Mouse (Mus musculus) gastrocnemius, postnatal 10 days (tissue): Measurements from ENCODE around the gene Pdzrn3. TPM values are rescaled to one million over a fixed set of nuclear protein-coding genes. Genes with fewer than 3 reads are reported as not detected.

Experiments used
- DNase-seq: peaks from one replicate; pipeline ENCODE4 v3.0.0; 2021; ENCODE audit warnings: mixed read lengths
- long read RNA-seq, 2 experiments: library from polyadenylated mRNA; stranded (forward); transcript quantifications; one replicate each; pipeline ENCODE4 v2.0.0; 2021
- total RNA-seq, 2 experiments: library from RNA; stranded (reverse); gene quantifications; 2 replicates each; pipeline ENCODE4 v1.2.3; 2021

Gene Pdzrn3
- total RNA-seq, result 10 to 100 TPM; 41.0 to 44.1 TPM
- long read RNA-seq, experiment 1, full-length matches to known transcripts, result 17 of 44 reads
- long read RNA-seq, experiment 1, partial matches to known transcripts, result 19 of 44 reads
- long read RNA-seq, experiment 1, other reads (novel, unspliced or antisense), result 8 of 44 reads
- long read RNA-seq, experiment 2, full-length matches to known transcripts, result 20 of 41 reads
- long read RNA-seq, experiment 2, partial matches to known transcripts, result 11 of 41 reads
- long read RNA-seq, experiment 2, other reads (novel, unspliced or antisense), result 10 of 41 reads

GRCm38 (mm10) chr6:101377167-101377934 lies at the start of gene Pdzrn3:
TSS of gene Pdzrn3 (minus strand) at chr6:101377897.
- peak; percentile 63 for DNase-seq

GRCm38 (mm10) chr6:101427296-101427695 lies 49.6 kb upstream of the Pdzrn3 start:
- no peak for DNase-seq

DNA sequence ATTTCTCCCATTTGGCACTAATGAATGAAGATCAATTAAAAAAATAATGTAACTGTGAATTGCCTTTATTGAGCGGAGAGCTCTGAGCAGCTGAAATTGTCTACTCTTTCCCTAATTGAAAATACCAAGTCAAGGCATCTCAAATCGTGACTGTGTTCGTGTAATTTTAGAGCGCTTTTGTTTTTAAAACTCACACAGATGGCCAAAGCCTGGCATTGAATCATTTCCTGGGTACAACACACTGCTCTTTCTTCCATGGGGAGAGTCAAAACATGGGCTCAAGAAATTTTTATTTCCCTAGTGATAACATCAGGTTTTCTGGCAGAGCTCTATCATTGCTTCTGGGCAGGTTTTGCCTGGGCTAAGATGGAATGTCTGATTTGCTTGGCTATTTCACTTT lies 48.6 kb upstream of the Pdzrn3 start:
- no peak for DNase-seq

GRCm38 (mm10) chr6:101422084-101422954 lies 44.6 kb upstream of the Pdzrn3 start:
- DNase-seq, result no peak

GRCm38 (mm10) chr6:101418213-101418612 lies 40.5 kb upstream of the Pdzrn3 start:
- DNase-seq, result no peak

- no peak for DNase-seq
Measured at GRCm38 (mm10) chr6:101411701-101412100, 34.0 kb upstream of the Pdzrn3 start.

DNA sequence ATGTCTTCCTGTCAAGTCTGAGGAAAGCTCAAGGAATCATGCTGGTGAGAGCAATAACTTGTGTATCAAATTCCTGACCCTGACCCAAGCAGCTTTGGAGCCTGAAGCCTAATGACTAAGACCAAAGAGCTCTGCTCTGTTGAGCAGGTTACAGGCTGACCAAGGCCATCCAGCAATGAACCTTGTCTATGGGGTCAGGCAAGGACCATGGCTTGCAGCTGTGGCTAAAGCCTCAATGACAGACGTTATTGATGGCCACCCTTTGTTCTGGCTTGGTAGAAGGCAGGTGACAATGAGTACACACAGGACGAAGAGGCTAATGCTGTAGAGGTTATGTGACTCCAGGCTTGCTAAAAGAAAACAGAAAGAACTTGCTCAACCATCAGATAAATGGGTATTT lies 33.4 kb upstream of the Pdzrn3 start:
- DNase-seq, result no peak

DNA sequence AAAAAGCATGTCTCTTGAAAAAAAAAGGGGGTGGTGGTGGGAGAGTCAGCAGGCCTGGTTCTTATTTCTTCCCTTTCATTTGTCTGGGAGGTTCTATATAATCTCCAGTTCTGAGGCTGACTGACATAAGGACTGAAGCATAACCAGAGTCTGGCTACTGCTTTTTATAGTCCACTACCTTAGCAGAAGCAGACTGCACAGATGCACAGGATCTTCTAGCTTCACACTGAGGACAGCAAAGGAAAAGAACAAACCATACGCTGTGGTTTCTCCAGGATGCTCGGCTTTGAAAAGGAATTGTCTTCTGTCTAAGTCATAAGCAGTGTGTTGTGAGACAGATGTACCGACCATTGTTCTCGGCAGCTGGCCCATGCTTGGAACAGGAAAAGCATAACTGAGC lies 19.0 kb upstream of the Pdzrn3 start:
- DNase-seq, result no peak

GRCm38 (mm10) chr6:101395908-101396307 lies 18.2 kb upstream of the Pdzrn3 start:
- no peak for DNase-seq

GRCm38 (mm10) chr6:101392801-101393117 lies 15.1 kb upstream of the Pdzrn3 start:
- no peak for DNase-seq

DNA sequence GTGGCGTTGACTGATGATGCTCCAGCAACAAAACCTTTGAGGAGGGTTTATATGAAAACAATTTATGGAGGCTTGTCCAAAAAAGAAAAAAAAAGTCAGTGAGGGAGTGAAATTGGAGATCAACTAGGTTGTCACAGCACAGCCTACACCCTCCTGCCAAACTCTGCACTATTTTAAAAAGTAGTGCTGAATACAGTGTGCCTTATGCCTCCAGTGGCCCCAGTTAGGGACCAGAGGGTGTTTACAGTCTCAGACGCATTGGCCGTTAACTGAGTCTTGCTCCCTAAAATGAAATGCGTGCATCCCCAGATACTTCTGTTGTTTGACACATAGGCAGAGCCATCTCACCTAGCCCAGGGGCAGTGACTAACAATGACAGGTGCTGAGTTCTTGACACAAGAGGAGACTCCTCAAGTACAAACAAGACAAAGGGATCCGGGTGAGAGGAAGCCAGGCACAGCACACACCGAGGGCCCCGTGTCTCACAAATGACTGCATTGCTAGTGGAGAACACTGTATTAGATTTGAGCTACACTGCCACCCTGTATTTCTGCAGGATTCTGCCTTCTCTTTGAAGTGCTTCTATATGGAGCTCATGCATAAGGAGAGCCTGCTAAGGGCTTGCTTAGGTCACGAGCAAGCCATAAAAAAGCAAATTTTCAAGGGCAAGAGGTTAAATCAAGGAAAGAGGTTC lies 14.6 kb upstream of the Pdzrn3 start:
- DNase-seq, result no peak

- DNase-seq, result no peak
Measured at GRCm38 (mm10) chr6:101385490-101385889, 7.8 kb upstream of the Pdzrn3 start.

DNA sequence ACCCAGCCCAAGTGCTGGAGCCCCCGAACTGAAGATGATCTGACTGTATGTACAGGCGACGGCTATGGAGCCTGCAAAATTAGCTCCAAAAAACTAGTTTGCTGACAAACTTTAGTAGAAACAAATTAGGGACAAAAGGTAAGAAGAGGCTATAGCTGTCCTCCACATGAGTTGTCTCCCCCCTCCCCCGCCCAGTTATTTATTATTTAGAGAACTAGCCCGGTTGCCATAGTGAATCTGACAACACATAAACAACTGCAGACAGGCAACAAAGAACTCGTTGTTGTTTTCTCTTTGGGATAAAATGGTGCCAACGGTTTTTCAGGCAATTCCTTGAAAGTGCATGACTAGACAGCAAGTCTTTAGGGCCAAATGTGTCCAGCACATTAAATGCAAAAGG lies 7.3 kb upstream of the Pdzrn3 start:
- no peak for DNase-seq

- DNase-seq, result no peak
Measured at GRCm38 (mm10) chr6:101384476-101384875, 6.8 kb upstream of the Pdzrn3 start.

DNA sequence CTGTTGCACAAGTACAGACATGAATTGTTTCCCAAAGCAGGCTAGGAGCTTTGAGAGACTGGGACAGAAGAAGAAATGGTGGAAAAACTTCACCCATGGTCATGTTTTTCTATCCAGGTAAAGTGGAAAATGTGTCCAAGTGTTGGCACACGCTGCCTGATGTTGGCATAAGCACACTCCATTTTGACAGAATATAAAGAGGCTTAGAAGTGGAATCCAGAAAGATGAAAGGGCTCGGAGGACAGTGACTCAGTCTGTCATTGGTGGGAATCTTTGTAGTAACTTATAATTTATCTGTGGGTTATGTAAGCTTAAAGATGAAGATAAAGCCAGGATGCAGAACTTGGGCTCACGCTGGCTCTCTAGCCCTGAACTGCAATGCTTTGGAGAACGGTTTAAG lies 5.2 kb upstream of the Pdzrn3 start:
- no peak for DNase-seq

- no peak for DNase-seq
Measured at GRCm38 (mm10) chr6:101379546-101379945, 1.8 kb upstream of the Pdzrn3 start.

GRCm38 (mm10) chr6:101377935-101378609 lies 375 bp upstream of the Pdzrn3 start:
- peak; percentile 73 for DNase-seq

DNA sequence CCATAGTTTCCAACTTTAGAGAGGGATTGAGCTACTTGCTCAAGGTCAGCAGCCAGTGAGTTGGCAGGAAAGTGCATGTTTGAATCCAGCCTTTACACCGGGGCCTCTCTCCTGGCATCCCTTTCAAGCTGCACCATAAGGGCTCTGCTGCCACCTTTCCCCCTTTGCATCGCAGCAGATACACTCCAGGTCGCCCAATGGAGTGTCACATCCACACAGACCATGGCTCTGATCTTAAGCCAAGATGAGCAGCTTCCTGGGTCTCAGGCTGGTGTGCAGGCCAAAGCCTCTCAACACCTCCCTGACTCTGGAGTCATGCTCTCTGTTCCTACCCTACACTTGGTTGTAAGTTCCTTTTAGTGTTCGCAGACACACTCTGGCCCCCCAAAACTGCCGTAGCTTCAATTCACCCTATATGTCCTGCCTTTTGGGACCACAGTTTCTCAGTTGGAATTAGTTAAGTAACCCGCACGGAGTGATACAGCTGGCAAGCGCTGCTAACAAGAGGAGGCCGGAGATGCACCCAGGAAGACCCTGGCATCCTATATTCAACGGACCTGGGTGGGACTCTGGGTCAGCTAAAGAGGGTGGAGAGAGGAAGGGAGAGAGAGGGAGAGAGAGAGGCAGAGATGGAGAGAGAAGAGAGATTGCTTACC lies 1.1 kb downstream of the Pdzrn3 start:
- DNase-seq, result no peak

- DNase-seq, result peak; percentile 18
Measured at GRCm38 (mm10) chr6:101376049-101376448, 1.6 kb downstream of the Pdzrn3 start.

GRCm38 (mm10) chr6:101374721-101375120 lies 3.0 kb downstream of the Pdzrn3 start:
- DNase-seq, result peak; percentile 48

- no peak for DNase-seq
Measured at GRCm38 (mm10) chr6:101374186-101374585, 3.5 kb downstream of the Pdzrn3 start.
